Mouse (Mus musculus) heart, postnatal 36 days (tissue): ENCODE measurements at regions not wholly inside any gene's neighbourhood (a gene's known extent, or its start where the extent isn't known, plus 50 kb on each side); places are given as distances from the start of the nearest gene placed in this dataset.
"Not testable (repeated sequence)": the region's sequence is repeated elsewhere in the genome, so short reads cannot be mapped to it uniquely, and the experiment has no call there.

Source experiments
- DNase-seq, 2 experiments: peaks; one replicate each; pipeline ENCODE4 v3.0.0; 2021 to 2022
- intact Hi-C: fragments of 180-260 bp; cut with DNase I; formaldehyde crosslinking; loops from one replicate; pipeline ENCODE4 v1.15.1; 2025

DNA sequence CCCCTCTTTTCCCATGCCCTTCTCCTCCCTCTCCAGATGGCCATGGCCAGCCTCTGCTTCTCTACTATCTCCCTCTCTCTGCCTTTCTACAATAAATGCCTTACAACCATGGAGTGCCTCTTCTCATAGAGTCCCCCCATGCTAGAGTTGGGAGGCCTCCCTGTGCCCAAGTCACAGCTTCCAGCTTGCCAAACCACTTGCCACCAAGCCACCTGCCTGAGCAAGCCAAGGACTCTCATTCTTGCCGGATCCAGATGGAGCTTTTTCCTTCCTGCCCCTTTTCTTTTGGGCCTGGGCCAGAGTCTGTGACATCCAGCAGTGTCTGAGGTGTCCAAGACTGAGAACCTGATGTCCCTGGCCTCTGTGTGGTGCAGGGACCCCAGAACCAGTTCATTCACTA lies 367.4 kb upstream of the Arhgap42 start:
- intact Hi-C loops, result no loop called here

DNA sequence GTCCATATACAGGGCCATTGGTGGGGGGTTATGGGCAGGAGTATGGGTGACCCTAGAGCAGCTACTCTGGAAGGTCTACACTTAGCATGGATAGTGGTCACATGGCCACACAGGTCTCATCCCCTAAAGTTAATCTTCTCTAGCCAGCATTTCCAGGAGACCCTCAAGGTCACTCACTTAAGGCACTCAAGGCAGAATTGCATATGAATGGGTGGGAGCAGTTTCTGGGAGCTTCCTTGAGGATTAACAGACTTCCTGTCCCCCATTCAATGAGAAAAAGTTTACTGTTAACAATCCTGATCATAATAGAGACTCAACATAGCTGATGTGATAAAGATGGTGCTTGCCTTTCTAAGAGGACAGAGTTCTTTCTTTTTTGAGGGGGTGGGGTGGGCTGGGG lies 352.4 kb upstream of the Arhgap42 start:
- DNase-seq, result no peak
- intact Hi-C loops, result no loop called here

More for the DNA sequence above, 367.4 kb upstream of the Arhgap42 start:
- no peak for DNase-seq

GRCm38 (mm10) chr9:9583011-9583605 lies 344.2 kb upstream of the Arhgap42 start:
- DNase-seq, result peak; percentile 24 to 38
- intact Hi-C loops, result loop anchor here (10.0 kb wide), 1 partner anchor 168 kb away; no protein-coding TSS in a partner anchor

DNA sequence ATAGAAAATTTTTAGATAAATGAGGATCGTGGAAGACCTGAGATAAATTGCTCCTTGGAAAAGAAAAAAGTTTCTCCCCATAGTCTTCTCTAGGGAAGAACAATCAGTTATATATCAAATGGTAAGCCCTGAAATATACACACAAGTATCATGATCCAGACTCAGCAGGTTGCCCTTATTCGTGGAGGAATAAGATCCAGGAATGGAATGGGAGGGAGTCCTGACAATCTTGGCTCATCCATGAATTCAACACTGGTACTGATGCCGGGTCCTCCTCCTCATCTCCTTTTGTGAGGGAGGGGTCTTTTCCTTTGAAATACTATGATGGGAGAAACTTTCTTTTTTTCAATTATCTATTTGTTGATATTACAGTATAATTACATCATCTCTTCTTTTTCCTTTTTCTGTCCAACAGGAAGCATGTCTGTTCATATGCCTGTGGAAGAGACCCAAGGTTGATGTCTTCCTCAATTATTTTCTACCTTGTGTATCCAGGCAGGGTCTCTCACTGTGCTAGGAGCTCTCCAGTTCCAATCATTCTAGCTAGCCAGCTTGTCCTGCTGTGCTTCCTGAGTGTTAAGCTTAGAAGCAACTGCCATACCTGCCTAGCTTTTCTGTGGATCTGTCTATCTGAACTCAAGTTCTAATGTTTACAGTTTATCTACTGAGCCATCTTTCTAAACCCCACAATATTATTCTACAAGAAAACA lies 343.6 kb upstream of the Arhgap42 start:
- intact Hi-C loops, result loop anchor here (10.0 kb wide), 1 partner anchor 168 kb away; no protein-coding TSS in a partner anchor
- DNase-seq, result no peak

DNA sequence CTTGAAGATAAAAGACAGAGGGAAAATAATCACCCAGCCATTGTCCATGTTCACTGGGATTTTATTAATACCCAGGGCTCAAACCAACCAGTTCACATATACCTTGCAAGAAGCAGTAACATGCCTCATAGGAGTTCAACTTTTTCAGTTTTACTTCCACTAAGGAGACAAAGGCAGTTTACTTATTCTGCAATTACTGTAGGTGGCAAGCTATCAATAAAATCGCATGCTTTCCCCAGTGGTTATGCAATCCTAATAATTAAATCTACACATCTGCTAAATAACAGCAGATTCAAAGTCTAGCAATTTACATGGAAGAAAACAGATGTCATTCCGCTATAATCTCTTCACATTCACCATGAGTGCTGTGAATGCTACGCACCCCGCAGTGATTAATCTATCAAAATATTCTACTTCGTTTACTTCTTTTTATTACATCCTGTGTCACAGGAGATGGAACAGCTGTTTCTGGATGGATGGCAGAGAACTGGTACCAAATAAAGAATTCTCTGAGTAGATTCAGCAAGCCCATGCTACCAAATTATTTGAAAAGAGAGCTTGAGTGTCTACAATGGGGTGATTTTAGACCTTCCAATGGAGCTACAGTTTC lies 329.2 kb upstream of the Arhgap42 start:
- no peak for DNase-seq
- intact Hi-C loops, result no loop called here

- DNase-seq, result no peak
- intact Hi-C loops, result no loop called here
Measured at GRCm38 (mm10) chr9:9564551-9564950, 325.6 kb upstream of the Arhgap42 start.

GRCm38 (mm10) chr9:9548657-9549056 lies 309.8 kb upstream of the Arhgap42 start:
- intact Hi-C loops, result no loop called here

GRCm38 (mm10) chr9:9547570-9547969 lies 308.7 kb upstream of the Arhgap42 start:
- intact Hi-C loops, result no loop called here
- DNase-seq, result no peak

More at GRCm38 (mm10) chr9:9548657-9549056, 309.8 kb upstream of the Arhgap42 start:
- DNase-seq, result no peak

DNA sequence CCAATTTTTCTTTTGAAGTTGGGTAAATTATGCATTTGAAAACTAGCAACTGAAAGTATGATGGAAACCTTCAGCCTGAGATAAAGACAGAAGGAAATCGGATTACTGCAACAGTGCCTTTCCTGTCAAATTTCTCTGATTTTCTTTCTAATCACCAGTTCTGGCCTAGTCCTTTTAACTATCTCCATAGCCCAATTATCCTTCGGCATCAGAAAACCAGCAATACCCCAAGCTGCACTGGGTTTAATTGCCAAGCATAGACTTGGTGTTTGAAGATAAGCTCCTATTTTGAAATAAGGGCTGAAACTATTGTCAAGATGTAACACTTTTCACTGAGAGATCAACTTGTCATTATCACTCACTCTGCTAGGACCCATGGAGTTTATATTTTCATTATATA lies 308.2 kb upstream of the Arhgap42 start:
- intact Hi-C loops, result no loop called here
- no peak for DNase-seq

DNA sequence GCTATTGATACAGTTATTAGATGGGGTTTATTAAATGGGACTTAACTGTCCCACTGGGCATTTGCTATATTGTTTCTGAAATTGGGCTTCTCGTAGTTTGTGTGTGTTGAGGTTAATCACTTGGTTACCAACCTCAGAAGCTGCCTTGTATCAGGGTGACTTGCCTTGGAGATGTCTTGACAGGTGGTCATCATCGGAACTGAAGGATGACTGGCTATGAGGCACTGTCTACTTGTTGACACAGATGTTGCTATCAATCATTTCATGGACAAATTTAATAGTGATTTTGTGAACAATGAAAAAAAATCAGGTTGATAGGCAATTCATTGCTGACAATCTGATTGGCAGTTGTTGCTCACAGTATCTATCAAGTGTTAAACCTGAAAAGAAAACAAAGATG lies 261.4 kb upstream of the Arhgap42 start:
- DNase-seq, result no peak
- intact Hi-C loops, result no loop called here

DNA sequence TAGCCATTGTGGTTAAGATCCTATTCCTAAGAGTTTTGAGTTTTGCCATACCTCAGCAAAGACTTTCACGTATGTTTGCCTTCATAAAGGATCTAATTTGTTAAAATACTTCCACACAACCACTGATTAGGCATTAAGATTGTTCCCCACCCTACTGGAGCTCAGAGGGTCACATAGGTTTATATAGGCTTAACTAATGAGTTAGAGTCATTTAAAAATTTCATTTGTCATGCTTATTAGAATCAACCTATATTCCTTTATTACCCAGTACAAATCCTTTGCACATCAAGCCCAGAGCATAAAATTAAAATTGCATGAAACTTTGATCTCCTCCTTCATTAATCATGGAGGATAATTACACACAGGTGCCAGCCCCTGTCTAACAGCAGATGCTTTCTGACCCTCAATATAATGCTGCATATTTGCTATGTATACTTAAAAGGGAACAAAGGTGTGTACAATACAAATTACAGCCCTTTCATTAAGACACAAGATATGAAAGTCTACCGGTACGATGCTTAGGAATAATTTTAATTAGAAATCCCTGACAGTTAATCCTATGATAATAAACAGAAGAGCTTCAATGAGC lies 254.8 kb upstream of the Arhgap42 start:
- intact Hi-C loops, result no loop called here
- DNase-seq, result no peak

- intact Hi-C loops, result no loop called here
- no peak for DNase-seq
Measured at GRCm38 (mm10) chr9:9477145-9477544, 238.2 kb upstream of the Arhgap42 start.

GRCm38 (mm10) chr9:9475009-9475744 lies 236.3 kb upstream of the Arhgap42 start:
- DNase-seq, result no peak
- intact Hi-C loops, result no loop called here

GRCm38 (mm10) chr9:9444213-9444612 lies 205.3 kb upstream of the Arhgap42 start:
- intact Hi-C loops, result no loop called here
- DNase-seq, result no peak

DNA sequence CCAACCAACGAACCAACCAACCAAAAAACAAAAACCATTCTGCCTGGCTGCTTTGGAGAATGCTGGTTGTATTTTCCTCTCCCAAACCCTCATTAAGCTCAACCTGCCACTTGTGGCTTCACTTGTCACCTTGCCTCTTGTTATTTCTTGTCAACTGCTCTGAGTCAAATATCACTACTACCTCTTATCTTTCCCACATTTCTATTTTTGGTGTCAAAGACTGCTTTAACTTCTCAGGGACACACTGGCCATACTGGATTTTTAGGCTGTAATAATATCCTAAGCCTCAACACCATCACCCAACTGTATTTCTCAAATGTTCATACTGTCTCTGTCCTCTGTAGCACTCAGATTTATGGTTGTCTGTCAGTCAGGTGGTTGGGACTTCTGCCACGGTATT lies 181.4 kb upstream of the Arhgap42 start:
- peak in 1 of 2 experiments; percentile 5 for DNase-seq
- intact Hi-C loops, result no loop called here

DNA sequence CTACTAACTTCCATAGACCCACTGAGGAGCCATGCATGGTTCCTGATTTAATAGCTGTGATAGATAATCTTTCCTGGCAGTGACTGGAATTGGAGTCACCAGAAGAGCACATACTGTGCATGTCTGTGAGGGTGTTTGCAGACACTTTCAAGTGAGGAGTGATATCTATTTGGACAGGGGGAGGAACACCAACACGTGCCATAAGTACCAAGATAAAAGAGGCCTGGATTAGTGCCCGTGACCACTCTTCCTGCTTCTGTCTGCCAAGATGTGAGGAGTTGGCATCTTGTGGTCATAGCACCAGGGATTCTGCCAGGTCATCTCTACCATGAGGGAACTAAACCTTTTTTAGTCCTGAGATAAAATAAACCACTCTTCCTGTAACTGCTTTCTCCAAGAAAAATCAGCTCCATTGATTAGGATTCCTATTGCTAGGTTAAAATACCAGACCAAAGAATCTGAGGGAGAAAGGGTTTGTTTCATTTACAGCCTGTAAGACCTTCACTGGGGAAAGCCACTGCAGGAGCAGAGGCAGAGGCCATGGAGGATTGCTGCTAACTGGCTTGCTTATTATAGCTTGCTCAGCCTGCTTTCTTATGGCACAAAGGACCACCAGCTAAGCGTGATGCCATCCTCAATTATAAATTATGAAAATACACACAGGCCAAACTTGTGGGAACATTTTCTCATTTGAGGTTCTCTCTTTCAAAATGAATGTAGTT lies 173.7 kb upstream of the Arhgap42 start:
- intact Hi-C loops, result loop anchor here (10.0 kb wide), 2 partner anchors 172 to 262 kb away; no protein-coding TSS in a partner anchor
- DNase-seq, result peak; percentile 33 to 42

- DNase-seq, intact Hi-C loops: not testable (repeated sequence)
Measured at GRCm38 (mm10) chr9:9394190-9394589, 155.3 kb upstream of the Arhgap42 start.

DNA sequence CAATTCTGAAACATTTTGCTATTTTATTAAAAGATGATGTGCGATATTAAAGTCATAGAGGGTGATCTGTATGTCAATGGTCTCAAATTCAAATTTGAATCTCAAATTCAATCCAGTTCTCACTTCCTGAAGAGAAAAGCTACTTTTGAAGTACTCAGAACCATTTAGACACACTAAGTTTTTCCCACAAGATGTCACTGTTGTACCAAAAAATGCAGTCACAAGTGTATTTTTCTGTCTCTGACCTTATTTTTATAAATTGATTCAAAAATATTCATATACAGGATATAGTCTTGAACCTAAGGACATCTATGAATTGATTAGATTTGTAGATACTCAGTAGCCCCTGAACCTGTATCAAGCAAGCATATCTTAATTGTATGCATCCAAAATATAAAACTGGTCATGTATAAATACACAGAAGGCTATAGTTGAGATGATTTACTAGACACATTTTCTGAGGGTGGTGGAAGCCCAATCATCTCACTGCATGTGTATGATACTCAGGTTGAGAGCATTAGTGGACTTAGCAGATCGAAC lies 137.8 kb upstream of the Arhgap42 start:
- DNase-seq, result no peak
- intact Hi-C loops, result no loop called here

DNA sequence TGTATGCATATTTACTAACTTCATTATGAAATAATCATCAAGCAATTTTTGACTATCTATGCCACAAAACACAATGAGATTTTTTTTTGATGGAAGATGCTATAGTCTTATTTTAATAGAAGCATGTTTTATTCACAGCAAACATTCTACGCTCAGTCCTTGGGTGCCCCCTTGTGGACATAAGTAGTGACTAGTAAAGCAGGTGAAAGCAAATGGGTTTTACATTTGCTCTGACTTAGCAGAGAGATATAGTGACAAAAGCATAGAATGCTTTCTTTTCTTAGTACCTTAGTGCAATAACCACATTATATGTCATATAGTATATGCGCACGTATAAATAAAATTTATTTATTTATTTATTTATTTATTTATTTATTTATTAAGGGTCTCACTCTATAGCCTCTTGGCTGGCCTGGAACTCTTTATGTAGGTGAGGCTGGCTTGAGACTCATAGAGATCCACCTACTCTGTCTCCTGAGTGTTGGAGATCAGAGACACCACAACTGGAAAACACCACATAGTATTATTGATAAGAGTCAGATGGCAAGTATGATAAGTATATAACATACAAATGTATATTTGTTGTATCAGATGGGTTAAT lies 136.5 kb upstream of the Arhgap42 start:
- intact Hi-C loops, result loop anchor here (1.0 to 2.0 kb wide), 2 partner anchors 324 to 675 kb away; no protein-coding TSS in a partner anchor
- peak; percentile 64 to 72 for DNase-seq
